Mouse (Mus musculus): ENCODE measurements around the gene Pabpc4. TPM values are rescaled to one million over a fixed set of nuclear protein-coding genes. Genes with fewer than 3 reads are reported as not detected.
"Not testable (repeated sequence)": the region's sequence is repeated elsewhere in the genome, so short reads cannot be mapped to it uniquely, and the experiment has no call there.

The Pabpc4 gene
- polyA plus RNA-seq, 1 experiment = 151 TPM

- H3K4me3 ChIP-seq (ENCODE audit: insufficient read depth, low read length) = no peak overlapping the region
- no peaks in the 10 kb centered on the region for H3K4me1 ChIP-seq (ENCODE audit: control insufficient read depth, insufficient read depth, low read length)
- TF ChIP-seq CTCF (IDR thresholded peaks at IDR 0.05; ENCODE audit: borderline replicate concordance, insufficient read depth, low read length) = no peak
- TF ChIP-seq POLR2A (IDR thresholded peaks at IDR 0.05; ENCODE audit: low read depth, low read length) = no peak
- no peak overlapping the region for H3K27ac ChIP-seq (ENCODE audit: insufficient read depth, low read length)
Observed at GRCm38 (mm10) chr4:123246651-123247050, 15.5 kb upstream of the Pabpc4 start.

GRCm38 (mm10) chr4:123247147-123247880 lies 14.8 kb upstream of the Pabpc4 start:
- Histone ChIP-seq H3K27ac (ENCODE audit: insufficient read depth, low read length) (no peak overlapping the region), H3K4me1 (ENCODE audit: control insufficient read depth, insufficient read depth, low read length) (no peaks in the 10 kb centered on the region), H3K4me3 (ENCODE audit: insufficient read depth, low read length) (no peak overlapping the region)
- no peak for TF ChIP-seq POLR2A (IDR thresholded peaks at IDR 0.05; ENCODE audit: low read depth, low read length)
- TF ChIP-seq CTCF (IDR thresholded peaks at IDR 0.05; ENCODE audit: borderline replicate concordance, insufficient read depth, low read length) = no peak

- Histone ChIP-seq H3K27ac (ENCODE audit: insufficient read depth, low read length) (no peak overlapping the region), H3K4me1 (ENCODE audit: control insufficient read depth, insufficient read depth, low read length) (no peaks in the 10 kb centered on the region), H3K4me3 (ENCODE audit: insufficient read depth, low read length) (no peak overlapping the region)
- TF ChIP-seq POLR2A (IDR thresholded peaks at IDR 0.05; ENCODE audit: low read depth, low read length) (no peak), CTCF (IDR thresholded peaks at IDR 0.05; ENCODE audit: borderline replicate concordance, insufficient read depth, low read length) (no peak)
Observed at GRCm38 (mm10) chr4:123248971-123249567, 13.1 kb upstream of the Pabpc4 start.

GRCm38 (mm10) chr4:123252214-123252613 lies 9.9 kb upstream of the Pabpc4 start:
- Histone ChIP-seq H3K4me3 (ENCODE audit: insufficient read depth, low read length) (no peak overlapping the region), H3K27ac (ENCODE audit: insufficient read depth, low read length) (no peak overlapping the region)
- TF ChIP-seq POLR2A (IDR thresholded peaks at IDR 0.05; ENCODE audit: low read depth, low read length) (no peak), CTCF (IDR thresholded peaks at IDR 0.05; ENCODE audit: borderline replicate concordance, insufficient read depth, low read length) (no peak)

GRCm38 (mm10) chr4:123254617-123255016 lies 7.5 kb upstream of the Pabpc4 start:
- TF ChIP-seq POLR2A (IDR thresholded peaks at IDR 0.05; ENCODE audit: low read depth, low read length) (no peak), CTCF (IDR thresholded peaks at IDR 0.05; ENCODE audit: borderline replicate concordance, insufficient read depth, low read length) (no peak)
- Histone ChIP-seq H3K4me3 (ENCODE audit: insufficient read depth, low read length) (no peak overlapping the region), H3K27ac (ENCODE audit: insufficient read depth, low read length) (no peak overlapping the region), H3K4me1 (ENCODE audit: control insufficient read depth, insufficient read depth, low read length) (no peaks in the 10 kb centered on the region)

More at GRCm38 (mm10) chr4:123252214-123252613, 9.9 kb upstream of the Pabpc4 start:
- H3K4me1 ChIP-seq (ENCODE audit: control insufficient read depth, insufficient read depth, low read length) = no peaks in the 10 kb centered on the region

- TF ChIP-seq POLR2A (IDR thresholded peaks at IDR 0.05; ENCODE audit: low read depth, low read length) (no peak), CTCF (IDR thresholded peaks at IDR 0.05; ENCODE audit: borderline replicate concordance, insufficient read depth, low read length) (no peak)
- H3K4me3 ChIP-seq (ENCODE audit: insufficient read depth, low read length) = no peak overlapping the region
Observed at GRCm38 (mm10) chr4:123260071-123260746, 1.9 kb upstream of the Pabpc4 start.

GRCm38 (mm10) chr4:123271063-123271462 lies 8.9 kb downstream of the Pabpc4 start:
- H3K4me1 ChIP-seq (ENCODE audit: control insufficient read depth, insufficient read depth, low read length) = no peaks in the 10 kb centered on the region
- no peak for TF ChIP-seq CTCF (IDR thresholded peaks at IDR 0.05; ENCODE audit: borderline replicate concordance, insufficient read depth, low read length)
- TF ChIP-seq POLR2A (IDR thresholded peaks at IDR 0.05; ENCODE audit: low read depth, low read length) = no peak

More at GRCm38 (mm10) chr4:123260071-123260746, 1.9 kb upstream of the Pabpc4 start:
- H3K27ac ChIP-seq (ENCODE audit: insufficient read depth, low read length) = no peak overlapping the region
- no peaks in the 10 kb centered on the region for H3K4me1 ChIP-seq (ENCODE audit: control insufficient read depth, insufficient read depth, low read length)

GRCm38 (mm10) chr4:123280117-123280516 lies 18.0 kb downstream of the Pabpc4 start:
- TF ChIP-seq POLR2A (IDR thresholded peaks at IDR 0.05; ENCODE audit: low read depth, low read length) (no peak), CTCF (IDR thresholded peaks at IDR 0.05; ENCODE audit: borderline replicate concordance, insufficient read depth, low read length) (no peak)
- Histone ChIP-seq H3K4me3 (ENCODE audit: insufficient read depth, low read length) (no peak overlapping the region), H3K27ac (ENCODE audit: insufficient read depth, low read length) (no peak overlapping the region), H3K4me1 (ENCODE audit: control insufficient read depth, insufficient read depth, low read length) (peaks cover 4% of the 10 kb centered on the region; the same call in 1 of the 2 replicates)

More at GRCm38 (mm10) chr4:123271063-123271462, 8.9 kb downstream of the Pabpc4 start:
- Histone ChIP-seq H3K4me3 (ENCODE audit: insufficient read depth, low read length) (no peak overlapping the region), H3K27ac (ENCODE audit: insufficient read depth, low read length) (no peak overlapping the region)

GRCm38 (mm10) chr4:123282500-123282899 lies 20.3 kb downstream of the Pabpc4 start:
- TF ChIP-seq CTCF (IDR thresholded peaks at IDR 0.05; ENCODE audit: borderline replicate concordance, insufficient read depth, low read length) (peak; percentile 69; the same call in 1 of the 2 replicates), POLR2A (IDR thresholded peaks at IDR 0.05; ENCODE audit: low read depth, low read length) (peak; percentile 84)
- H3K27ac ChIP-seq (ENCODE audit: insufficient read depth, low read length) = peak overlapping the region; percentile 61
- peak overlapping the region; percentile 95 for H3K4me3 ChIP-seq (ENCODE audit: insufficient read depth, low read length)
- H3K4me1 ChIP-seq (ENCODE audit: control insufficient read depth, insufficient read depth, low read length) = peaks cover 9% of the 10 kb centered on the region

GRCm38 (mm10) chr4:123282915-123283674 lies 20.9 kb downstream of the Pabpc4 start:
- Histone ChIP-seq H3K27ac (ENCODE audit: insufficient read depth, low read length) (peak overlapping the region; percentile 61), H3K4me1 (ENCODE audit: control insufficient read depth, insufficient read depth, low read length) (peaks cover 11% of the 10 kb centered on the region), H3K4me3 (ENCODE audit: insufficient read depth, low read length) (peak overlapping the region; percentile 95)

- Histone ChIP-seq H3K4me1 (ENCODE audit: control insufficient read depth, insufficient read depth, low read length) (peaks cover 11% of the 10 kb centered on the region), H3K4me3 (ENCODE audit: insufficient read depth, low read length) (peak overlapping the region; percentile 95)
- H3K27ac ChIP-seq (ENCODE audit: insufficient read depth, low read length) = not testable (repeated sequence)
Observed at GRCm38 (mm10) chr4:123283675-123284064, 21.5 kb downstream of the Pabpc4 start.

Measured in embryonic fibroblast, embryonic 13.5 days (primary cell).